Mouse (Mus musculus): ENCODE results near the gene Nomo1. TPM values are rescaled to one million over a fixed set of nuclear protein-coding genes. Genes with fewer than 3 reads are reported as not detected.
A peak's percentile ranks its signal among the peaks of the same experiment; 100 is the strongest.

Nomo1 gene
- polyA plus RNA-seq, 1 experiment from 2014 or later, result 36.0 TPM

GRCm38 (mm10) chr7:46088241-46088640 lies 54.7 kb downstream of the Nomo1 start:
- Histone ChIP-seq H3K27ac (replicated peaks) (no peak overlapping the region), H3K9ac (no peak overlapping the region), H3K36me3 (peaks cover 20% of the 10 kb centered on the region), H3K4me2 (no peak overlapping the region), H3K9me3 (peaks cover 14% of the 10 kb centered on the region), H3K4me1 (replicated peaks) (no peaks in the 10 kb centered on the region), H3K27me3 (0 out of 2 replicates have a peak, but pooled peaks cover 5% of the 10 kb centered on the region), H3K4me3 (no peak overlapping the region)
- WGBS, result 84% methylated on average over 6 of the region's 6 CpGs
- ATAC-seq (ENCODE audit: low read depth), result no peak

DNA sequence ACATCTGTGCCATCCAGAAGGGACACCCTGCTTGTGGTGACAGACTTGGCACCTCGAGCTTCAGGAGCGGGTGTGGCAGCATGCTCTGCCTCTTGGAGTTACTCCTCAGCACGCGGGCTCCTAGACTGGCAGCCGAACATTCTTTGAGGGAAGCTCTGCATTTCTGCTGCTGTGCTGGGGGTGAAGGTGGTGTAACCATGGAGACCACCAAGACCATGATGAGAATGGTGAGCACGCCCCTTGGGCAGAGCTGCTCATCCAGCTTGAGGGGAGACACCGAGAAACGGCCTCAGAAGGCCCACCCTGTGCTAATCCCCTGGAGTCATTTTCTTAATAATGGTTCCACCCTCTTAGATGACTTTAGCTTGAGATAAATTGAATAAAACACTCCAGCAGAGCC lies 59.3 kb downstream of the Nomo1 start:
- Histone ChIP-seq H3K4me2 (no peak overlapping the region), H3K27ac (replicated peaks) (no peak overlapping the region), H3K9me3 (peaks cover 14% of the 10 kb centered on the region), H3K27me3 (peaks cover 19% of the 10 kb centered on the region; the same call in 1 of the 2 replicates), H3K36me3 (no peaks in the 10 kb centered on the region), H3K4me3 (no peak overlapping the region), H3K4me1 (replicated peaks) (peaks cover 2% of the 10 kb centered on the region; the same call in 1 of the 2 replicates), H3K9ac (no peak overlapping the region)
- no peak for ATAC-seq (ENCODE audit: low read depth)
- 35% methylated on average over 8 of the region's 8 CpGs for WGBS

GRCm38 (mm10) chr7:46096136-46096535 lies 62.6 kb downstream of the Nomo1 start:
- Histone ChIP-seq H3K27ac (replicated peaks) (no peak overlapping the region), H3K36me3 (no peaks in the 10 kb centered on the region), H3K9me3 (no peaks in the 10 kb centered on the region), H3K9ac (no peak overlapping the region), H3K4me3 (no peak overlapping the region), H3K4me1 (replicated peaks) (peaks cover 17% of the 10 kb centered on the region), H3K27me3 (peaks cover 31% of the 10 kb centered on the region), H3K4me2 (no peak overlapping the region)
- WGBS, result 3% methylated on average over 4 of the region's 4 CpGs
- peak; percentile 11; the same call in 1 of the 2 replicates for ATAC-seq (ENCODE audit: low read depth)

GRCm38 (mm10) chr7:46097319-46097783 lies 63.9 kb downstream of the Nomo1 start:
- Histone ChIP-seq H3K4me1 (replicated peaks) (peaks cover 17% of the 10 kb centered on the region), H3K4me2 (0 out of 2 replicates have a peak overlapping the region, but pooled peaks have one; percentile 4), H3K4me3 (no peak overlapping the region), H3K9ac (no peak overlapping the region), H3K36me3 (no peaks in the 10 kb centered on the region), H3K9me3 (no peaks in the 10 kb centered on the region), H3K27me3 (peaks cover 27% of the 10 kb centered on the region), H3K27ac (replicated peaks) (no peak overlapping the region)
- no peak for ATAC-seq (ENCODE audit: low read depth)
- 66% methylated on average over 4 of the region's 4 CpGs for WGBS

- Histone ChIP-seq H3K27me3 (peaks cover 25% of the 10 kb centered on the region), H3K9ac (no peak overlapping the region)
- WGBS, result 84% methylated on average over 19 of the region's 19 CpGs
Observed at GRCm38 (mm10) chr7:46098221-46098918, 64.9 kb downstream of the Nomo1 start.

GRCm38 (mm10) chr7:46098919-46099286 lies 65.4 kb downstream of the Nomo1 start:
- Histone ChIP-seq H3K27me3 (peaks cover 25% of the 10 kb centered on the region), H3K4me1 (replicated peaks) (peaks cover 27% of the 10 kb centered on the region), H3K4me3 (no peak overlapping the region), H3K4me2 (no peak overlapping the region), H3K36me3 (no peaks in the 10 kb centered on the region), H3K9ac (no peak overlapping the region), H3K27ac (replicated peaks) (no peak overlapping the region), H3K9me3 (no peaks in the 10 kb centered on the region)
- ATAC-seq (ENCODE audit: low read depth), result no peak
- 94% methylated on average over 19 of the region's 19 CpGs for WGBS

More at GRCm38 (mm10) chr7:46098221-46098918, 64.9 kb downstream of the Nomo1 start:
- H3K4me2 ChIP-seq, result no peak overlapping the region
- no peak overlapping the region for H3K4me3 ChIP-seq
- no peak for ATAC-seq (ENCODE audit: low read depth)
- H3K9me3 ChIP-seq, result no peaks in the 10 kb centered on the region
- no peaks in the 10 kb centered on the region for H3K36me3 ChIP-seq
- no peak overlapping the region for H3K27ac ChIP-seq (replicated peaks)
- peaks cover 22% of the 10 kb centered on the region for H3K4me1 ChIP-seq (replicated peaks)

- H3K9me3 ChIP-seq, result no peaks in the 10 kb centered on the region
- H3K9ac ChIP-seq, result peak overlapping the region; percentile 84
- H3K27ac ChIP-seq (replicated peaks), result no peak overlapping the region
- 80% methylated on average over 13 of the region's 13 CpGs for WGBS
- H3K4me3 ChIP-seq, result peak overlapping the region; percentile 56
- H3K4me2 ChIP-seq, result peak overlapping the region; percentile 73
- no peaks in the 10 kb centered on the region for H3K36me3 ChIP-seq
- ATAC-seq (ENCODE audit: low read depth), result no peak
- peaks cover 35% of the 10 kb centered on the region for H3K4me1 ChIP-seq (replicated peaks)
- H3K27me3 ChIP-seq, result peaks cover 25% of the 10 kb centered on the region
Observed at GRCm38 (mm10) chr7:46099682-46100081, 66.2 kb downstream of the Nomo1 start.

DNA sequence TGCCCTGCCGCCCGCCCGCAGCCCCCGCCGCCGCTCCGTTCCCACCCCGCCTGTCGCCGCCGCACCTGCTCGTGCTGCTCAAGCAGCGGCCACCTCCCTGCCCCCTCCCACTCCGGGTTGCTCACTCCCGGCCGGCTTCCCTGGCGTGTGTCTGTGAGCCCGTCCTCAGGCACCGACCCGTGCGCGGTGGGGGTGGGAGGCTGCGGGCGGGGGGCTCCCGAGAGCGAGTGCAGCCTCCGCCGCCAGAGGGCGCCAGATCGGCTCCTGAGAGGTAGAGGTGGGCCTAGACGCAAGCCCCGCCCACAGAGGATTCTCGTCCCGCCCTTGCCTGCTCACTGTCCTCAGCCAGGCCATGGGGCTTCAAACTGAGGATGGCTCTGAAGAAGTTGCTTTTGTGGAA lies 67.1 kb downstream of the Nomo1 start, which contains the start of gene Kcnj11:
Kcnj11 (minus strand) TSS at position 202 of the 400 bp plus-strand sequence.
- WGBS, result under 1% methylated on average over 34 of the region's 34 CpGs
- Histone ChIP-seq H3K4me3 (peak within 1 kb of the TSS; percentile 56), H3K9me3 (no peaks in the 10 kb centered on the region), H3K27ac (replicated peaks) (no peak within 1 kb of the TSS), H3K9ac (peak within 1 kb of the TSS; percentile 84), H3K4me2 (peak within 1 kb of the TSS; percentile 73), H3K27me3 (peaks cover 16% of the 10 kb centered on the region), H3K36me3 (no peaks in the 10 kb centered on the region), H3K4me1 (replicated peaks) (peaks cover 41% of the 10 kb centered on the region)
- peak; percentile 66 for ATAC-seq (ENCODE audit: low read depth)

DNA sequence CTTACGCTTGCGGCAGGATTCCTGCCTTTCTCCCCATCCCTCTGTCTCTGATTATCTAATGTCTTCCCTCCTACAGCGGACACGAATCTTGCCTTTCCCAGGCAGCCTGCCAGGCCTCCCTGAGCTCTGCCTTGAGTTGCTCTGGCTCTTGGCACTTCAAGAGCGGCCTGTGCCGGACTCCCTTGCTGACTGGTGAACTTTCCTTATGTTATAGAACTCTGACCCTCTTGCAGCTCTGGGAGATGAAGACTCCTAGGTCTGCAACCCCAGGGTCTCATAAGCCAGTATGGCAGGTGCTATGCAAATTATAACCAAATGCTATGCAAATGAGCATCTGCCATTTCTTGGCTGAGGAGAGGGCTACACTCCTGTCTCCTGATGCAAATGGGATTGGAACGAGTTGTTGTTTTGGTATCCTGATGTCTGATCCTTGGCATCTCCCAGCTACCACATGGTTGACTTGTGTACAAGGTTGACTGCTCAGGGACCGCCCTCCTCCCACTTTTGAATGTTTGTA lies 69.6 kb downstream of the Nomo1 start:
- H3K4me2 ChIP-seq, result no peak overlapping the region
- no peak overlapping the region for H3K9ac ChIP-seq
- H3K4me1 ChIP-seq (replicated peaks), result peaks cover 36% of the 10 kb centered on the region
- no peaks in the 10 kb centered on the region for H3K36me3 ChIP-seq
- H3K9me3 ChIP-seq, result no peaks in the 10 kb centered on the region
- peak overlapping the region; percentile 72 for H3K27ac ChIP-seq (replicated peaks)
- no peak overlapping the region for H3K4me3 ChIP-seq
- WGBS, result 62% methylated on average over 8 of the region's 8 CpGs
- H3K27me3 ChIP-seq, result peaks cover 12% of the 10 kb centered on the region
- 0 out of 2 replicates have a peak, but pooled peaks have one; percentile 8 for ATAC-seq (ENCODE audit: low read depth)

- WGBS, result 92% methylated on average over 8 of the region's 8 CpGs
Observed at GRCm38 (mm10) chr7:46103771-46104170, 70.3 kb downstream of the Nomo1 start.

GRCm38 (mm10) chr7:46104256-46104915 lies 70.9 kb downstream of the Nomo1 start:
- peaks cover 29% of the 10 kb centered on the region for H3K4me1 ChIP-seq (replicated peaks)
- H3K27me3 ChIP-seq, result 0 out of 2 replicates have a peak, but pooled peaks cover 4% of the 10 kb centered on the region
- no peak for ATAC-seq (ENCODE audit: low read depth)
- 66% methylated on average over 27 of the region's 27 CpGs for WGBS
- H3K36me3 ChIP-seq, result no peaks in the 10 kb centered on the region
- no peak overlapping the region for H3K9ac ChIP-seq
- H3K27ac ChIP-seq (replicated peaks), result peak overlapping the region; percentile 69
- H3K4me2 ChIP-seq, result no peak overlapping the region
- no peak overlapping the region for H3K4me3 ChIP-seq
- H3K9me3 ChIP-seq, result no peaks in the 10 kb centered on the region

More at GRCm38 (mm10) chr7:46103771-46104170, 70.3 kb downstream of the Nomo1 start:
- Histone ChIP-seq H3K27me3 (peaks cover 10% of the 10 kb centered on the region), H3K4me3 (no peak overlapping the region), H3K9ac (no peak overlapping the region), H3K4me2 (no peak overlapping the region), H3K4me1 (replicated peaks) (peaks cover 29% of the 10 kb centered on the region), H3K9me3 (no peaks in the 10 kb centered on the region), H3K27ac (replicated peaks) (peak overlapping the region; percentile 69), H3K36me3 (no peaks in the 10 kb centered on the region)
- ATAC-seq (ENCODE audit: low read depth), result no peak

- Histone ChIP-seq H3K4me1 (replicated peaks) (peaks cover 24% of the 10 kb centered on the region), H3K27me3 (no peaks in the 10 kb centered on the region), H3K4me2 (no peak overlapping the region), H3K9me3 (no peaks in the 10 kb centered on the region), H3K9ac (no peak overlapping the region), H3K27ac (replicated peaks) (no peak overlapping the region), H3K4me3 (no peak overlapping the region), H3K36me3 (no peaks in the 10 kb centered on the region)
- ATAC-seq (ENCODE audit: low read depth), result no peak
- 91% methylated on average over 7 of the region's 7 CpGs for WGBS
Observed at GRCm38 (mm10) chr7:46105484-46105883, 72.0 kb downstream of the Nomo1 start.
